Mouse (Mus musculus) adrenal gland, postnatal 10 days (tissue): ENCODE results near the gene Gstt4. TPM values are rescaled to one million over a fixed set of nuclear protein-coding genes. Genes with fewer than 3 reads are reported as not detected.

ENCODE experiments used
- DNase-seq: peaks from one replicate; pipeline ENCODE4 v3.0.0; 2021; ENCODE audit warnings: mixed read lengths
- total RNA-seq, 2 experiments: library from RNA; stranded (reverse); gene quantifications; 2 replicates each; pipeline ENCODE4 v1.2.3; 2021

The Gstt4 gene
- total RNA-seq, 2 experiments from 2014 or later: 0.36 to 1.0 TPM

DNA sequence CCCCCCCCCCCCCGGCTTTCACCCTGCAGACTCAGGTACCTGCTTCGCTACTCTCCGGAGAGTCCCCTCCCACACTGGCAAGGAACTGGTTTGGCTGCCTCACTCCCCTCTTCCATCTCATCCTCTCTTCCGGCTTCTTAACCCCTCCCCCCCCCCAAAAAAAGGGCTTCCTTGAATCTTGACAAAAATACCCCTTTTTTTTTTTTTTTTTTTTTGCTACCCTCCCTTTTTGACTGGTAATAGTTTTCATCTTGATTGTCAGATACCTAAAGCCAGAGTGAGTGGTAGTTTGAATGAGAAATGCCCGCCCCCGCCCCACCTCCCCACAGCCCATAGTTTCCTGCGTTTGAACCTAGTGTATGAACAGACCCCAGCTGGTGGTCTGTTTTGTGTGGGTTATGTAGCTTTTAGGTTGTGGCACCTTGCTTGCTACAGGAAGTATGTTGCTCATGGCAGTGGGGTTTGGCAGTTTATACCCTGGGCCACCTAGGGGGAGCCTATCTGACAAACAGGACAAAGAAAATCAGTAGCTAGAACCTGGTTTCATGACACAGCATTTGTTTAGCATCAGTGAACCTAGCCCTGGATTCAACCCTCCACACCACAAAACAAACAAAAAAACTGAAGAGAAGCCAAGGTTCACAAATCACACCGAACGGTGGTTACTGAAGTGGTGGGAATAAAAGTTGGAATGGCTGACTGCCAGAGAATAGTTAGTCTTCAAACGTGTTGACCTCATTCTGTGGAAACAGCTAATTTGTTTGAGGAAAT, 13.6 kb upstream of the Gstt4 start:
- no peak for DNase-seq

DNA sequence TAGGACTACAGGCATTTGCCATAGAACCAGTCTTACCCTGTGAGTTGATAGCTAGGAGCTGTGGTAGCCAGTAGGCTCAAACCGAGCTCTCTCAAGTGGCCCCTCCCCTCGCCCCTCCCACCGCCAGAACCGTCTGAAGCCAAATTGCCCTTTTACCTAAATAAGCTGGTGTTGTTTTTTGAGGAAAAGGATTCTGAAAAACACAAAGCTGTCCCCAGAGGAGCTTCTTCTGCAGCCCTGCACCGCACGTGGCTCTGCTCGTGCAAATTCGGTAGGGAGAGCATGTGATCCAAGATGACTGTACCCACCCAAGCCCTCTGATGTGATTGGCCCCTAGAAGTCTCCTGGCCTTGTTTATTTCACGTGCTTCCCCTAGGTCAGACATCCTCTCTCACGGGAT, 13.0 kb upstream of the Gstt4 start:
- DNase-seq: peak; percentile 83

DNA sequence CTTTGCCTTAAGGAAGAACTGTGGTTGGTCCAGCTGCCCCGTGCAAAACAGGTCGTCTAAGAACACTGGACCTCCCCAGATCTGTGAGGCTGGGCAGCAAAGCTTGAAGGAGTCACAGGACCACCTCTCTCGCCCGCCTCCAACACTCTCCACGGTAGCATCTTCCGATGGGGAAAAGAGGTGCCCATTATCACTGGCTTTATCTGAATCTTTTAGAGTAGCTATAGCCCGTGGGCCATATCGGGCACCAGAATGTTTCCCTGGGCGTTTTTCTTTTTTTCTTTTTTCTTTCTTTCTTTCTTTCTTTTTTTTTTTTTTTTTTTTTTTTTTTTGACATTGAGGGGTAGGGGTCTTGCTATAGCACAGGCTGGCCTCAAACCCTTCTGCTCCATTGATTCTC, 12.4 kb upstream of the Gstt4 start:
- DNase-seq: no peak

DNA sequence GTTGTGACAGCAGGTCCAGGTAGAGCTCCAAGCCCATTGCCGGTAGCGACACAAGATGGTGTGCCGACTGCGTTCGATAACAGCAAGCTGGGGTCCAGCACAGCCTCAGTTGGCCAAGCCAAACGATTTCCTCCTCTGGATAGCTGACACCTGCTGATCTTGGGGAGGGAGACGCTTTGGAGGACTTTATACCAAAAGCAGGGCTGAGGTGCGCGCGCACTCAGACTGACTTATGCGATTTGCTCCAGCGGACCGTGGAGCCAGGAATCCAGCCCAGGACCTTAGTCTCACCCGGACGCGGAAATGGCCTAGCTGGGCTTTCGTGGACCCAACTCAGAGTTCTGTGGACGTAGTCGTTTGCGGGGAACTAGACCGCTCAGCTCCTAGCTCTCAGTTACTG, 11.9 kb upstream of the Gstt4 start:
- peak; percentile 88 for DNase-seq

DNA sequence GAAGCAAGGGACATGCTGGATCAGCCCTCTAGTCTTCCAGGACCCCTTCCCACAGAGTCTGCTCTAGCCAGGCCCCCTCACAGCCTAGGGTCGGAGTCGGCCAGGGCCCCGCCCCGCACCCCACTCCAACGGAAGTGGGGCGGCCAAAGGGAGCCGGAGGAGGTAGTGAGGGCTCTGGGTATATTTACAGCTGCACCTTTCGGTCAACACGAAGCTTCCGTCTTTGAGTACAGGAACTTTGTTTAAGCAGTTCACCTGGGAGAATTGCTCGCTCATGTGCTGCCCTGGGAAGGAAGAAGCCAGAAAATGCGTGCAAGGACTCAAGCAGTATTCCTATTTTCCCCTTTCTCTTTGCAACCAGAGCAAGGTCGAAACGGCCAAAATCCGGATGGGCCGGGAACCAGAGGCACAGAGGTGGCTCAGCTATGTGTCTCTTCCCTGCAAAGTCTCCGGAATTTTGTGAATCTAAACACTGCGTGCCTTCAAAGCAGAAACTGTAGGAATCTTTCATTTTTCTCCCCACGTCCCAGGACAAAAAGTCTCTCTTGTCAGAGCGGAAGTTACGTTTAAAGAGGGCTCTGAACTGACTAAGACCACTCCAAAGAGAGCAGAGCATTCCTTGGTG, 11.2 kb upstream of the Gstt4 start:
- peak; percentile 47 for DNase-seq

DNA sequence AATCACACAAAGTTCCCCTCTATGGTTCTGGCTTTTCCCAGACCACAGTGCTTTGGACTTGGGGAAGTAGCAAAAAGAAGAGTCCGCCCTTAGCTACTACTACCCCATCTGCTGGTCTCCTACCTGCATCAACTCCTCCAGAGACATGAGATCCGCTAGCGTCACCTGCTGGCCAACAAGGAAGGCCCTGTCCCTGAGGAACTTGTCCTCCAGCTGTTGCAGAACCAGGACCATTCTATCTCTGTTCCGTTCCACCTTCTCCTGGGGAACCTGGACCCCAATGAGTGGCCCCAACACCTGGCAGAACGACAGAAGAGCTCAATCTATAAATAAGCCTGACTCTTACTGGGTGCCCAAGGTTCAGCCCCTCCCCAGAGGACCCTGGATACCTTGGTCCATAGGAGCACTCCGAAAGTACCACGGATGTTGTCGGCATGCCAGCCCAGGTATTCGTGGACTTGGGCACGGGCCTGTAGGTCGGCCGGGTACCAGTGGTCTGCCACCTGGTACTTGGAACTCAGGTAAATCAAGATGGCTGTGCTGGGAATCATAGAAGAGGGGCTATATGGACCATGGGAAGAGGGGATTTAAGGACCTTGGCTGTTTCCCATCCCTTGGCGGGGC, 10.0 kb upstream of the Gstt4 start:
- DNase-seq: peak; percentile 81

DNA sequence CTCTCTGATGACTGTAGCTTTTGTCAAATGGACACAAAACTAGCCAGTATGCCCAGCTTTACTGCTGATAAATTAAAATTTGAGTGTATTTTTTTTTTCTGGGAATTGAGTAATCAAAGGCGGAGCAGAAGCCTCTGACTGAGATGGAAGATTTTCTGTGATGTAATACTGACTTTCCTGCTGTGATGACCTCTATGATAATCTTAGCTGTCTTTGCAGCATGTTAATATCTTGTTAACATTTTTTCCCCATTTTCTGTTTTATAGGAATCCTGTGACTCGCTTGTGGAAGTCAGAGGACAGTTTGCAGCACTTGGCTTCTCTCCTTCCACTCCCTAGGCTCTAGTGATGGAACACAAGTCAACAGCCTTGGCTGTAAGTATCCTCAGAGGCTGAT, 7.9 kb upstream of the Gstt4 start:
- no peak for DNase-seq

DNA sequence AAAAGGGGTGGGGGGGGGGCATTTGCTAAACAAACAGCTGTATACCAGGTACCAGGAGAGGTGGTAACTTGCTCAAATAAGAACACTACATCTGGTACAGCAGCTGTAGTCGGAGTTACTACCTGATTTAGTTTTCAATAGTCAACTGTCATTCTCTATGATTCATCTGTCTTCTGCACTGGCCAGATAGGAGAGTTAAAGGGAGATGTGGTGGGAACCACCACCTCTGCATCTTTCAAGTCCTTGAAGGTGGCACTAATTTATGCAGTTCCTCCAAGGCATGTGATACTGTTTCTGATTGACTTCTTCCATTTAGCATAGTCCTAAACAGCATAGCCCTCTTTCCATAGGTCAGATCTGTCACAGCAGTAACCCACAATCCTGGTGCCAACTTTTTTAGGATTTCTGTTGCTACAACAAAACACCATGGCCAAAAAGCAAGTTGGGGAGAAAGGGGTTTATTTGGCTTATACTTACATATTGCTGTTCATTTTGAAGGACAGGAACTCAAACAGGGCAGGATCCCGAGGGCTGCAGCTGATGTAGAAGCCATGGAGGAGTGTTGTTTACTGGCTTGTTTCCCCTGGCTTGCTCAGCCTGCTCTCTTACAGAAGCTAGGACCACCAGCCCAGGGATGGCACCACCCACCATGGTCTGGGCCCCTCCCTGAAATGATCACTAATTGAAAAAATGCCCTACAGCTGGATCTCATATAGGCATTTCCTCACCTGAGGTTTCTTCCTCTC, 7.4 kb upstream of the Gstt4 start:
- DNase-seq: no peak

DNA sequence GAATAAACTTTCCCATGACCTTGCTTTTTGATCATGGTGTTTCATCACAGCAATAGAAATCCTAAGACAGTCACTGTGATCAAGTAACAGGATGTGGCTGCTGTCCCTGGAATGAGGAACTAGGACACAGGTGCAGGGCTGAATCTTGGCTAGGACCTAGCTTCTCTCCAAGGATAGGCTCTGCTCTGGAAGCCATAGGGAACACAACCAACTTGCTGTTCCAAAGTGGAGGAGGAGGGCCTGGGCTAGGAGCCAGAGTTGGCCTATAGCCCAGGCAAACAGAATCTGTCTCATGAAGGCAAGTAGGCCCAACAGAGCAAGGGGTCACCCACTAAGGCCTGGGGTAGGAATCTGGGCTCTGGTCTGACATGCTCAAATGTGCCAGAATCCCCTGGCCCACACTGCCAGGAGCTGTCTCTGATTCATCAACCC, 6.2 kb upstream of the Gstt4 start:
- DNase-seq: peak; percentile 78

DNA sequence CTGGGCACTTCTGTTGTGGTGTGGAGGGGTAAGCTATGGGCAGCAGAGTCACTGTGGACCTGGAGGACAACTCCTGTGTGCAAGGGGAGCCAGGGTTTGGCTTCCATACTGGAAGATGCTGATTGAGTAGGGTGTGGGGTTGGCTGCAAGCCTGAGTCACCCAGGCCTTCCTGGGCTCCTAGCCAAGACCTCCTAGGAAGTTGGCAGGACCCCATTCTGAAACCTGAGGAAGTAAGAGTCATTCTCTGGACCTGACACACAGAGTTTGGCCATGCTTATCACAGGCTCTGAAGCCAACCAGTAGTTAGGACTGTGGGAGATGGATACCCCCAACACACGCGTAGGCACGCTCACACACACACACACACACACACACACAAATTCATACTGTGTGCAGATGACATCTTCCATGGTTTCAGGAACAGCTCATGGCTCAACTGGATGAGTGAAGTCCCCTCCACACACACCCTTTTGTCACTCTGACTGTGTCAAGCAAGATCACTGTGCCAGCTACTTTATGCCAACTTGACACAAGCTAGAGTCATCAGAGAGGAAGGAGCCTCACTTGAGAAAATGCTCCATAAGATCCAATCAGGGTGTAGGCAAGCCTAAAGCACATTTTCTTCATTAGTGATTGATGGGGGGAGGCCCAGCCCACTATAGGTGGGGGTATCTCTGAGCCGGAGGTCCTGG, 5.5 kb upstream of the Gstt4 start:
- DNase-seq: peak; percentile 84

DNA sequence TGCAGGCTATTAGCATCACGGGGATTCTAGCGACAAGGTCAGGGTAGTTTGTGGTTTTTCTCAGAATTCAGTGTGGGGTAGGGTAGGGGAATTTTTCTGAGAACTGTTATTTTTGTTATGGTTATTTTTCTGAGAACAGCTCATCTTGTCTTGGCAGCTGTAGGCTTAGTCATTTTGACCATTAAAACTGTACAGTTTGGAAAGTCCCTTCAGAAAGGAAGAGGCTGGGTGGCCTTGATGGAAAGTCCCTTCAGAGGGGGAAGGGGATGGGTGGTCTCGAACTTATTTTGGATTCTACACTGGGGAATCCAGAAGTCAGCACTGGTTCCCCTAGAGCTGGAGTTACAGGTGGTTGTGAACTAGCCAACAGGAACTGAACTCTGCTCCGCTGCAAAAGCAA, 2.2 kb upstream of the Gstt4 start:
- no peak for DNase-seq

DNA sequence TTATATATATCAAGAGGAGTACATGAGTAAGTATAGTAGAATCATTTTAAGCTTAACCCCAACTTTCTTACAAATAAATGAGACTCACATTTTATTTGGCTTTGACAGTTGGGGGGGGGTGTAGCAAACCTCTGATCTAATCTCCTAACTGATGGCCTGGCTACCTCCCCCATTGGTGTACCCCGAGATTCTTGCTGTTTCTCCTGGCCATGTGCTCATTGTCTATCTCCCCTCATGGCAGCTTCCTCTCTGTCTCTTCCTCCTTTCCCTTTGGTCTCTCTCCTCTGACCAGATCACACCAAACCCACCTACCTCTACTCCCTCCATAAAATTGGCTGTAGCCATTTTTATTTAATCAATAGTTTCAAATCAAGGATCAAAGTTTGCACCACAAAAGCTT, 1.4 kb upstream of the Gstt4 start:
- DNase-seq: no peak

DNA sequence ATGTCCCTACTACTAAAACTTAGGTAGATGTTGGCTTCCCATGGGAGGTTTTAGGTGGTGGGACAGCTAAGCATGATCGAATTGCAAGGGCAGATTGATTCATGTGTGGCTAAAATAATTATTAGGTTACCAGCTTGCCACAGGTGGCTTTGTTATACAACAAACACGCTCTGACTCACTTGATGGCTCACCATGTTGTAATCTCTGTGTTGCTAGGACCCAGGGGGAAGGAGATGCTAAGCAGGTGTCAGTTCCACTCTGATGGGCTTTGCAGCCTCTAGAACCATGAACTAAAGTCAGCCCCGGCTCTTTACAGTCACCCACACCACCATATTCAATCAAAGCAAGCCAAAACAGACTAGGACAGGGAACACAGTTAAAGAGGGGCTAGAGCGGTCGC, 2.5 kb downstream of the Gstt4 start:
- DNase-seq: no peak

DNA sequence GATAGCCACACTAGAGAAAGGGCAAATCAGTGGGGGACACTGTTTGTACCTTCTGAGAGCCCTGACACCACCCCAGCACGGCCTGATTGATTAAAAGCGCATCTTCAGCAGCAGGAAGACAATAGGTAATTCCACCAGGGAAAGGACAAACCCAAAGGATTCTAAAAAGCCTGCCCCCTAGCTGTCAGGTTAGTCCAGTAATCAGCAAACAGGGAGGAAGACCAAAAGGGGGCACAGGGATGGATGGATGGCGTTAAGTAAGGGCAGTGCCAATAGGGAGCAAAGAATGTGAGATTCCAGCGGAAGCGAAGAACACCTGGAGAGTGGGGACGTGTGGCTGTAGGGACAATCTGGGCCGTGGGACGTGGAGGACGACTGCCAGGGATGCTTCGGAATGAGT, 3.7 kb downstream of the Gstt4 start:
- no peak for DNase-seq

DNA sequence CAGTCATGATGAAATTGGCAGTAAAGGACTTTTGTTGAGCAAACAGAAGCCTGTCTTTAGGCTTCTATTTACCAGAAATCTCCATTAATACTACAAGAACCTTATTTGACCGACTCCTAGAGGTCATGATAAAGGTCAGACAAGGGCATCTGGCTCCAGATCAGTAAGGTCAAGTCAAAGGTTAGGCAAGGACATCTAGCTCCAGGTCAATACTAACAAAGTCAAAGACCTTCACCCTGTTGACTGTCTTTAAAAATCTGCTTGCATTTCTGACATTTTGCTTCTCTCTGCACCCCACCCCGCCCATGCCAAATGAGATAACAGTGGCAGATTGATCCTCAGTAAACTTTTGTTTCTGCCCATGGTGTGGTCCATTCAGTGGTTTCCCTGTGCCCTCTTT, 18.1 kb downstream of the Gstt4 start:
- DNase-seq: no peak

DNA sequence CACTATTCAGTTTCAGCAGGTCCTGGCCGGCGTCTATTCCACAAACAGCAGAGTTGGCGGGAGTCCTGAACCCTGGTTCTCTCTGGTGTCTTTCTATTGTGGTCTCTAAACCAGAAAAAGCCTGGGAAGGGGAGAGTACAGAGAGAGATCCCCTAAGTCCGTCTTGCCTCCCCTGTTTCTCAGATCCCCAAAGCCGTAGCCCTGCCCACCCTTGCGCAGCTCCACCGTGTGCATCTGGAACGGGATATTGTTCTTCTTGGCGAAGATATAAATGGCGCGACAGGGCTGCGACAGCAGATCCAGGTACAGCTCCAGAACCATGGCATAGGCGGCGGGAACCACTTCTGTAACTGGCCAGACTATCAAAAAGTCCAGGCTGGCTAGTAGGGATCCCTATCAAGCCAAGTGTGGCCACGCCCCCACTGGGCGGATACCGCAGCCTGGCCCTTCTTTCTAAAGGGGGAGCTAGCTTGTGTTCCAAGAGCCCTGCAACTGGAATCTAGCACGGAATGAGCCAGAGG, 24.1 kb downstream of the Gstt4 start, which contains the start of gene Gstt1:
TSS of gene Gstt1 (minus strand) at position 409 of the 521 bp plus-strand sequence.
- peak; percentile 80 for DNase-seq

DNA sequence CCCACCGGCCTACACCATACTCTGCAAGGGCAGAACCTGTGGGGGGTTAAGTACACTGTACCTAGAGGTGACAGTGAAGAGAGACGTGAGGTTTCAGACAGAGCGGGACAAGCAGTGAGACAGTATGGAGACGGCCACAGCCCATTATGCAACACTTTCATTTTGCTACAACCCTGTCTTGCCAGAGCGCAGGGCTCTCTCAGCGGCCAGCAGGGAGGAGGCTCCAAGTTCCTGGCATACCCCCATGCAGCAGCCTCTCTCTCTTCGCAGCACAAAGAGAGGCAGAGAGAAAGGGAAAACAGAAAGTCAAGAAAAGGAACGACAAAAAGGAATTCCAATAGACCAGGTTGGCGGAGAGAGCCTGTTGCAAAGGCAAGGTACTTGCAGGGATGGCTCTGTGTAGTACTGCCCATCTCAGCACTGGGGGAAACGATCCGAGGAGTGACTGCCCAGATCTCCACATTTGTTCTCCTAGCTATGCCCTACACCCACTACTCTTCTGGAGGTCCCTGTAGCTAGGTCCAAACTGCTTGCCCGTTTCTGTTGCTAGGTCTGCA, 24.6 kb downstream of the Gstt4 start:
- DNase-seq: peak; percentile 69

DNA sequence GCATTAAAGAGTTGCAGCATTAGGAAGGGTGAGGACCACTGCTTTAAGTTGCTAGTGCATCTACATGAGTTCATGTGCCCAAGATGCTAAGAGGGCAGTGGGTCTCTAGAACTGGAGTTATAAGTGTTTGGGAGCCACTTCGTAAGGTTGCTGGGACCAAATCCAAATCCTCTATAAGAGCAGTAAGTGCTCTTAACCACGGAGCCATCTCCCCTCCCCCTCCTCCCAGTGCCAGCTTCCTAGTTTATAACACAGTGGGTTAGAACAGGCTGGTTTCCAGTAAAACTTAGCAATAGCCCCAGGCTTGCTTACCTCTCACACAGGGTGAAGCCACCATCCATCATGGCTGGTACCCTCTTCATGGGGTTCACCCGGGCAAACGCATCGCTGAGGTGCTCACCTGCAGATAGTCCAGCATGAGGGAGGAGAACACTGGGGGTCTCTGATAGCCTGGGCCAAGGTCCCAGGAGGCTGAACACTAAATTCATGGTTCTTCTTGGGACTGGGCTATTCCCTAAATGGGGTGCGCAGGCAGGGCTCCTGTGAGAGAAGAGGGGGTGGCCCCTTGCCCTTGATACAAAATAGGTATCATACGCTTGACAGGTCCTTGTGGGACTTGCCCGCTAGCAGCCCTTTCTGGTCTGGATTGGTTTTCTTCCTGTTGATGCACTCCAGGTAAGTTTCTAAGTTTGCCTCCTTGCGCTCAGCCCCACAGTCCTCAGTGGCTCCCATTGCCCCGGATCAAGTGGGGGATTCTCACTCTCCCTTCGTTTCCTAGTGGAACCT, 25.4 kb downstream of the Gstt4 start:
- DNase-seq: no peak

DNA sequence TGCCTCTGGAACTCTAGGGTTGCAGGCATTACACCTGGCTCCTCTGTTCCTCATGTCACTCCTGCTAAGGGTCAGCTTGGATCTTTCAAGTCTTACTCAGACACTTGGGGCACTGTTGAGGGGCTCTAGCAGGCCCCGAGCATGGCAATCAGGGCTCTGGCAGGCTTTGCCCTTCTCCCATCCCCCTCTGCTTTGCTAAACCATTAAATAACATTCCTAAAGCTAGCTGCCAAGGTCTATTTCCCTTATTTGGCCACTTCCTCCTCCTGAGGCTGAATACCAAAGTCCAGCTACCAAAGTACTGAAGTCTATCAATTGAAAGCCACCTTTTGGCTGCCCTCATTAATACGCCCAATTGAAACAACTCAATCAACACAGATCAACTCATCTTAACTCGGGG, 27.5 kb downstream of the Gstt4 start:
- DNase-seq: peak; percentile 45

DNA sequence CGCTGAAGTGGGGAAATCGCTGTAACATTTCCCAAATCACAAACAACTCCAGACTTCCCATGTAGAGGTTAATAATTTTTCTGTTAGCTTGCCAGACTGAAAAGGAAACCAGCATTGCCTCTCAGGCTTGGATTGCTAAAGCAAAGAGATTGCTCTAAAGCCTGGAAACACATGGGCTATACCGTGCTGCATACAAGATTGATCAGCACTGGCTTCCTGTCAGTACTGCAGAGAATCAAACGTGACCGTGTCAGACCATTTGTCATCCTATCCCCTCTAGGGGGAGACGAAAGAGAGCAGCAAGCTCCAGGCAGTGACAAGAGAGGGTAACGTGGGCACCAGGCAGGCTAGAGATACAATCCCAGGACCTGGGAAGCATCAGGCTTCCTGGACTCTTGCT, 31.6 kb downstream of the Gstt4 start:
- DNase-seq: no peak

DNA sequence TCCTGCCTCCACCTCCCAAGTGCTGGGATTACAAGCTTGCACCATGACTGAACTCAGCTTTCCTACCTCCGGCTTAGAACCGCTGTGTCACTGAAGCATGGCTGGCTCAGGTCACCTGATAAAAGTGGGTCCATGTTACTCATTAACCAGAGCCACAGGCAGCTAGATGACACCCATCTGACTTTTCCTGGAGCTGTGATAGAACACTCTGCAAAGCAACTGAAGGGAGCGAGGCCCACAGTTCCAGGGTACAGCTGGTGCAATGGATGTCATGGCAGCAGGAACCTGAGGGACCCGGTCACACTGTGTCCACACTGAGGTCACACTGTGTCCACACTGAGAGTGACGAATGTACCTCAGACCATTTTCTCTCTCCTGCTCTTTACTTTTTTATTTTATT, 32.5 kb downstream of the Gstt4 start:
- DNase-seq: no peak
